Mouse (Mus musculus) kidney, adult 2 months (tissue): ENCODE results near the gene Zbed4. TPM values are rescaled to one million over a fixed set of nuclear protein-coding genes. Genes with fewer than 3 reads are reported as not detected.

Source experiments
- DNase-seq: peaks from one replicate; pipeline ENCODE4 v3.0.0; 2021
- H3K27ac ChIP-seq: fragments of 200-500 bp; 2 replicates; pipeline ENCODE4 v1.5.1; 2012; ENCODE audit warnings: low read depth, low read length, control low read depth, inconsistent platforms; ENCODE audit not compliant: insufficient read depth
- H3K27me3 ChIP-seq: fragments of 200-500 bp; replicated peaks from 2 replicates; pipeline ENCODE4 v1.6.1; 2012; ENCODE audit warnings: mild to moderate bottlenecking, moderate library complexity, low read length, inconsistent platforms; ENCODE audit not compliant: control insufficient read depth, insufficient read depth
- H3K36me3 ChIP-seq: fragments of 200-500 bp; 2 replicates; pipeline ENCODE4 v1.6.1; 2012; ENCODE audit warnings: mild to moderate bottlenecking, moderate library complexity, low read length, inconsistent platforms; ENCODE audit not compliant: control insufficient read depth, insufficient read depth
- H3K4me1 ChIP-seq: fragments of 200-500 bp; 2 replicates; pipeline ENCODE4 v1.6.1; 2011; ENCODE audit warnings: low read length; ENCODE audit not compliant: control insufficient read depth, insufficient read depth
- H3K4me3 ChIP-seq: fragments of 200-500 bp; 2 replicates; pipeline ENCODE4 v1.5.1; 2011; ENCODE audit warnings: mild to moderate bottlenecking, low read depth, low read length, control low read depth; ENCODE audit not compliant: insufficient read depth
- CTCF ChIP-seq: fragments of 200-500 bp; conservative IDR thresholded peaks from 2 replicates; pipeline ENCODE4 v1.5.1; 2011; ENCODE audit warnings: low read depth, mild to moderate bottlenecking, control low read depth, low read length, moderate library complexity, mixed read lengths; ENCODE audit not compliant: insufficient read depth, insufficient read length
- POLR2A ChIP-seq: fragments of 200-500 bp; IDR thresholded peaks from one replicate; pipeline ENCODE4 v1.6.1; 2011; ENCODE audit warnings: low read depth, low read length, control low read depth
- WGBS: fragments of 180-500 bp; shearing (Covaris S2); methylation state at CpG from one replicate; pipeline ENCODE4 v1.1.7; 2018; 5-methylcytosine and 5-hydroxymethylcytosine counted together
- polyA plus RNA-seq: library from polyadenylated mRNA; depleted of rRNA; stranded (reverse); fragments of >200 nt; gene quantifications from 2 replicates; pipeline ENCODE4 v1.2.3, GENCODE M21; 2012; rRNA removed

Zbed4 gene
- polyA plus RNA-seq, 1 experiment, result 5.6 TPM

DNA sequence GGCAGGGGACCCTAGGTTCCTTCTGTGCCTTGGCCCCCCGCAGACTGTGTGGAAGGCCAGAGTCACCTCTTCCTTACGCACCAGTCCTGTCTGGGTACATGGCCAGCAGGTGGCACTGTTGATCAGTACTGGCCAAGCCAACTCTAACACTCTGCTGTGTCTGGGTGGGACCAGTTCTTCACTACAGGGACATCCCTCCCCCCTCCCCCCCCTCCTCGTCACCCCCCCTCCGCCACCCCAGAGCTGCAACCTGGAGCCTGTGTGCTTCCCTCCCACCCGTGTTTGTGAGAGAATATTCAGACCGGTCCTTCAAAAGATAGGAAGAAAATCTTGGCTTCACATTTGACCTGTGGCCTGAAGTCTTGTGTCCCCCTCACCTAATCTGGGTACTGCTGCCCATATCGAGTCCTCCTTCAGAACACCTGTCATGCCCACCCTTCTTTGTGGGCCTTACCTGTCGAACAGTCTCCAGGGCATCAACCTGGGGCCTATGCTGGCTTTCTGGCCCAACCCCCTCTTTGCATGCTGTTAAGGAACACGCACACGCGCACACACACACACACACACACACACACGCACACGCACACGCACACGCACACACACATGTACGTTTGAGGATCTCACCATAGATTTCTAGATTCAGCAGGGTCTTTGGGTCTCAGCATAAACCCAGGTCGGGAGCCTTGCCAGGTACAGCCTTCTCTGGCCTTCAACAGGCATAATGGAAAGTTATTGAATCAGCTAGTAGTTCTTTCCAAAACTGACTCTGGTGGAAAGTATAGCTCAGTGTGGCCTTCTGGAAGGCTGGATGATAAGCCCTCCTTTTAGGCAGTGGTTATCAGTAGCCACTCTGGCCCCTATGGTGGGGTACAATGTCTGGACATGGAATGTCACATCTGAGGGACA, 77.6 kb downstream of the Zbed4 start:
- WGBS, result 48% methylated on average over 17 of the region's 17 CpGs
- peak; percentile 94 for DNase-seq
- no peak overlapping the region for H3K4me3 ChIP-seq

DNA sequence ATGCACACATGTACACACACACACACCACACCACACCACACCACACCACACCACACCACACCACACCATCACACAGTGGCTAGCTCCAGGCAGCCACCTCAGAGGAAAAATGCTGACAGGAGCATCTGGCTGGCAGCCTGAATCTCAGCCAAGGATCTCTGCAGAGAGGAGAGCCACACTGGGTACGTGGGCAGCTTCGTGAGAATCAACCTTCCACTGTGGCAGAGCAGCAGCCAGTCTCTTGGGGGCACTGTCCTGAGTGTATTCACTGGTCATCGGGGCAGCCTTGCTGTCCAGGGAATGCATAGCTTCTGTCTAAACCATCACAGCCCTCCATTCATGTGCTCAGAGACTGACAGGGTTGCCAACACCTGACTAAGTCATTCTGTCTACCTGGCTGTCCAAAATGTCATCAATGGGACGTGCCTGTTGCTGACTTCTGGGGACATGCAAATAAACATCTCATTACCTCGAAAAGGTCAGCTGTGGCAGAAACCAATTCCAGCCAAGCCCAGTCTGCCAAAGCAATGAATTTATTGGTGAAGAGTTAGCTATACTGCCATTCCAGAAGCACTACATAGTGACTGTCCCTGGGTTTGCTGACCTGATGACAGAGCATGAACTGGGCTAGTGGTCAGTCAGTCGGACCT, 78.5 kb downstream of the Zbed4 start:
- Histone ChIP-seq H3K36me3 (no peaks in the 10 kb centered on the region), H3K4me1 (peaks cover 37% of the 10 kb centered on the region), H3K27ac (peak overlapping the region; percentile 82), H3K27me3 (no peaks in the 10 kb centered on the region), H3K4me3 (no peak overlapping the region)
- peak; percentile 87 for DNase-seq
- TF ChIP-seq CTCF (0 out of 2 replicates have a peak, but pooled peaks have one; percentile 19), POLR2A (no peak)
- WGBS, result 38% methylated on average over 6 of the region's 6 CpGs

More for the DNA sequence above, 77.6 kb downstream of the Zbed4 start:
- Histone ChIP-seq H3K27ac (peak overlapping the region; percentile 82), H3K27me3 (no peaks in the 10 kb centered on the region), H3K4me1 (peaks cover 37% of the 10 kb centered on the region), H3K36me3 (no peaks in the 10 kb centered on the region)
- TF ChIP-seq POLR2A (no peak), CTCF (peak; percentile 96)

DNA sequence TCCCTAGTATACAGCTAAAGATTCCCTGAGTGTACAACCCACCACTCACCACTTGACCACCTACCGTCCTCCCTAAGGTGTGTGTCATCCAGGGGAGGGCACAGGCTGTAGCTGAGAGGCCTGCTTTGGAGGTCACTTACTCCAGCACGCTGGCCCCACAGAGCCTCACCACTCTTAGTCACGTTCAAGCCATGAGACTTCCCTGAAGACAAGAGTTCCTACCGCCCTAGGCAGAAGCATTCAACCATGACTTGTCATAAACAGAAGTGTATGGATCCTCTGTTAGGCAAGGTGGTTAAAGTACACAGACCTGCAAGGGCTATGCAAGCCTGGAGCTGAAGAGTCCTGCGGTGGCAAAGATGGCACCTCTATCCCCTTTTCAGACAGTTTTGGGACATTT, 79.2 kb downstream of the Zbed4 start:
- Histone ChIP-seq H3K36me3 (no peaks in the 10 kb centered on the region), H3K4me1 (peaks cover 37% of the 10 kb centered on the region), H3K27me3 (no peaks in the 10 kb centered on the region), H3K4me3 (no peak overlapping the region), H3K27ac (peak overlapping the region; percentile 82)
- no peak for TF ChIP-seq CTCF
- no peak for TF ChIP-seq POLR2A
- peak; percentile 61 for DNase-seq
- WGBS, result 43% methylated on average over 5 of the region's 5 CpGs

DNA sequence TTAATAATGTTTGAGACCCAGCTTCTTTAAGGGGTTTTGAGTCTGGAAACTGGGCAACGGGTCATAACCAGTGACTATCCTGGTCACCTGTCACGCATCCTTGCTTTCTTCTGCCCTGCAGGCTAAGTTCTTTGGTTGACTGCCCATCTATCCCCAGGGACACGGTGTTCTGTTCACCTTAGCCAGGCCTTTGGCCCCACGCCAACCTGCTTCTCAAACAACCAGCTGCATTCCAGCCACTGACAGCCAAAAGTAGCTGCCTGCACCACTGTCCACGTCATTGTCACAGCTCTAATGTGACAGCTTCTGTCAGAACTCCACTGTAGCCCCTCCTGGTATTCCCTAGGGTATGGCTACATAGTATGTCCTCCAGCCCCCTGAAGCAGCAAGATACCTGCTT, 80.0 kb downstream of the Zbed4 start:
- TF ChIP-seq POLR2A (no peak), CTCF (0 out of 2 replicates have a peak, but pooled peaks have one; percentile 5)
- WGBS, result 23% methylated on average over 5 of the region's 5 CpGs
- Histone ChIP-seq H3K36me3 (no peaks in the 10 kb centered on the region), H3K27me3 (no peaks in the 10 kb centered on the region), H3K27ac (peak overlapping the region; percentile 82), H3K4me3 (no peak overlapping the region), H3K4me1 (peaks cover 40% of the 10 kb centered on the region)
- peak; percentile 98 for DNase-seq

DNA sequence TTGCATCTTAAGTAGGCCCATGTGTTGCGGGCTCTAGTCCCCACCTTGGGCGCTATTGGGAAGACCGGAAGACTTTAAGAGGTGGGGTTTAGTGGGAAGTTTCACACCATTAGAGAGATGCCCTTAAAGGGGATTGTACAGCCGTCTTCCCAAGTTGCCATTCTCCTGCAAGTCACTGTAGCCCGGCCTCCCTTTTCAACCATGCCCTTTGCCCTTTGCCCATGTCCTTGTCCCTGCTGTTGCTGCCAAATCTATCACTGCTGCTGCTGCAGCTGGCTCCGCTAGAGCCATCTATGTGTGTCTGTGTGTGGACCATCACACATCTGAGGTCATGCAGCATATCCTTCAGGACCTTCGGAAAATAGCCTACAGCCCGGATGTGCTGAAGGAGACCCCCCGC, 81.1 kb downstream of the Zbed4 start:
- WGBS, result 60% methylated on average over 9 of the region's 9 CpGs
- Histone ChIP-seq H3K4me1 (peaks cover 42% of the 10 kb centered on the region), H3K27me3 (no peaks in the 10 kb centered on the region), H3K36me3 (no peaks in the 10 kb centered on the region), H3K27ac (peak overlapping the region; percentile 54), H3K4me3 (no peak overlapping the region)
- DNase-seq, result peak; percentile 85
- TF ChIP-seq CTCF (no peak), POLR2A (no peak)

Other genes with a start within 250 kb of the Zbed4 start
- gene Zdhhc25, start 151.4 kb upstream of the Zbed4 start, polyA plus RNA-seq, result not detected in 2 replicates
- 11.0 and 11.6 TPM in 2 replicates for gene Brd1, start 17.4 kb upstream of the Zbed4 start, polyA plus RNA-seq
- gene Alg12, start 67.7 kb downstream of the Zbed4 start, polyA plus RNA-seq, result 18.1 and 21.3 TPM in 2 replicates
- 27.3 and 30.4 TPM in 2 replicates for gene Creld2, start 68.0 kb downstream of the Zbed4 start, polyA plus RNA-seq
- 78.5 and 85.8 TPM in 2 replicates for gene Pim3, start 110.5 kb downstream of the Zbed4 start, polyA plus RNA-seq
- 0.03 TPM in 2 replicates for gene Ttll8, start 202.8 kb downstream of the Zbed4 start, polyA plus RNA-seq
- not detected in 2 replicates for gene Mlc1, start 227.3 kb downstream of the Zbed4 start, polyA plus RNA-seq
- gene Mov10l1, start 231.2 kb downstream of the Zbed4 start, polyA plus RNA-seq, result 0.06 TPM in 1 of 2 replicates, not detected in the other